Mouse (Mus musculus) limb, embryonic 15.5 days (tissue): Measurements from ENCODE around the gene Gpr179. TPM values are rescaled to one million over a fixed set of nuclear protein-coding genes. Genes with fewer than 3 reads are reported as not detected.
"Not testable (repeated sequence)": the region's sequence is repeated elsewhere in the genome, so short reads cannot be mapped to it uniquely, and the experiment has no call there.

Experiments
- ATAC-seq: fragments of 200-750 bp; cut with Nextera tagmentation; 2 replicates; pipeline ENCODE4 v1.8.0; 2017; ENCODE audit warnings: low read depth, moderate TSS enrichment; ENCODE audit not compliant: insufficient number of reproducible peaks, low FRiP score, low TSS enrichment
- H3K27ac ChIP-seq: fragments of 300-500 bp; sonication (generic); 2 replicates; pipeline ENCODE4 v1.5.1; 2015; ENCODE audit warnings: moderate library complexity, mild to moderate bottlenecking, inconsistent platforms
- H3K27me3 ChIP-seq: fragments of 300-500 bp; sonication (generic); 2 replicates; pipeline ENCODE4 v1.6.1; 2015; ENCODE audit warnings: inconsistent platforms
- H3K36me3 ChIP-seq: fragments of 300-500 bp; sonication (generic); 2 replicates; pipeline ENCODE4 v1.6.1; 2015; ENCODE audit warnings: inconsistent platforms
- H3K4me1 ChIP-seq: fragments of 300-500 bp; sonication (generic); 2 replicates; pipeline ENCODE4 v1.6.1; 2015; ENCODE audit warnings: inconsistent platforms
- H3K4me2 ChIP-seq: fragments of 300-500 bp; sonication (generic); 2 replicates; pipeline ENCODE4 v1.6.1; 2015; ENCODE audit warnings: mild to moderate bottlenecking, inconsistent platforms
- H3K4me3 ChIP-seq: fragments of 300-500 bp; sonication (generic); 2 replicates; pipeline ENCODE4 v1.5.1; 2015; ENCODE audit warnings: mild to moderate bottlenecking, inconsistent platforms
- H3K9ac ChIP-seq: fragments of 300-500 bp; sonication (generic); 2 replicates; pipeline ENCODE4 v1.6.1; 2015; ENCODE audit warnings: inconsistent platforms
- H3K9me3 ChIP-seq: fragments of 300-500 bp; sonication (generic); 2 replicates; pipeline ENCODE4 v1.6.1; 2016; ENCODE audit warnings: inconsistent platforms
- WGBS: fragments of 180-500 bp; shearing (Covaris S2); methylation state at CpG from one replicate; pipeline ENCODE4 v1.1.7; 2015; 5-methylcytosine and 5-hydroxymethylcytosine counted together
- polyA plus RNA-seq: library from polyadenylated mRNA; unstranded; fragments of >200 nt; fragmentation: Nextera tagmentation; extraction: Ambion mirVana; gene quantifications from 2 replicates; pipeline ENCODE4 v1.2.1, GENCODE M21; 2015

The Gpr179 gene
- polyA plus RNA-seq, 1 experiment from 2014 or later = 0.10 TPM

DNA sequence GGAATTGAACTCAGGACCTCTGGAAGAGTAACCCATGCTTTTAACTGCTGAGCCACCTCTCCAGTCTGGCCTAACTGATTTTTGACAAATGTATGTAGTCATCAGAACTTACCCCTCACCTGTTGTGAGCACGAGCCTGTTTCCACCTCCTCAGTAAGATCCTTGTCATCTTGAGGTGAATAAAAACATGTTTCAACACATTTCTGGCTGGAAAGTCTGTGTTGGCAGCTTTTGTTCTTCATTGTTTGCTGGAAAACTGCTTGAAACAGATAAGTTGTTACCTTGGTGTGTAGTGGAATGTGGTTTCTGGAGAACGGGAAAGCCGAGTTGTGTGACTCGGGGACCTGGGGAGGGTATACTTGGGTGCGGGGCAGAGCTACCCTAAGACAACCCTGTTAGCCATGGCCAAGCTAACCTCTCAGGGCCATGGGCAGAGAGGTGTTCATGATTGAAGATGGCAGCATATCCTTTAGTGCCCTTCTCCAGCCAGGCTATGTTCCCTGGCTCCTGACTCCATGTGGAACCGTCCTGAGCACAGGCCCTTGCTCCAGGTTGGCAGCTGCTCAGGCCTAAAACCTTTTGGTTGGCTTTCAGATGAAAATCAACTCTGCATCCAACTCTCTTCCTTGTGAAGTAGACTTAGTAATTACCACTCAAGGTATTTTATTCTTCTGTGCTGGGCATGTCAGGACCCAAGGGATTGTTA, 20.4 kb upstream of the Gpr179 start:
- 72% methylated on average over 6 of the region's 6 CpGs for WGBS
- Histone ChIP-seq H3K9me3 (no peaks in the 10 kb centered on the region), H3K4me1 (peaks cover 26% of the 10 kb centered on the region), H3K36me3 (peaks cover 30% of the 10 kb centered on the region), H3K4me3 (no peak overlapping the region), H3K4me2 (no peak overlapping the region), H3K27me3 (no peaks in the 10 kb centered on the region), H3K9ac (no peak overlapping the region), H3K27ac (peak overlapping the region; percentile 47)
- ATAC-seq = no peak

DNA sequence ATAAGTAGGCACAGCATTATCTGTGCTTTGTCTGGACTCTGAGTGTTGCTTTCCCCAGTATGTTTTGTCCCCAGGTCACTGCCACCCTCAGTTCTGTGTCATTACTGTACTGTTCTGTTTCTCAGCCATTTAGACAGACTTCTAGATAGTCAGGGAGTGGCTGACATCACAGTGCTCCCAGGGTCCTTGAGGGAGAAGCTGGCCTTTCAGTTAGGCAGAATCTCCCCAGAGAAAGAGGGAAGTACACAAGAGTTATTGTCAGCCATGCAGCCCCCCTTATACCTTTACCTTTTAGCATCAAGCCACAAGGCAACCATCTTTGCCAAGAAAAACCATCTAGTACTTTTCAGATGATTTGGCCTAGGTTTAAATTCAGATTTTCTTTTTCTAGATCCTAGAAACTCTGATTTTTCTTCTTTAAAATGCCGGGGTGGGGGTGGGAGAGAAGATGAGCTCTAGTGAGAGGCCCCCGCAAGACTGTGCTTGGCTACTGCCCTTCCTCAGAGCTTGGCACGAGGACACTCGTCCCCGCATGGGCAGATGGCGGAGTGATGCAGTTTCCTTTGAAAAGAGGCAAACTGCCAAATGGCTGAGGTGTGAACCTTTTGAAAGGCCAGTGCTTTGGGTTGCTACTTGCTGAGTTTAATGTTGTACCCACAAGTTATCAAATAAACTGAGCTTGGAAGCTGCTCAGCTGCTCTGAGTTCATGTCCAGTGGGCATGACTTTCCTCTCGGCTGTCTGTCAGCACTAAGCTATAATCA, 18.6 kb upstream of the Gpr179 start:
- Histone ChIP-seq H3K9me3 (no peaks in the 10 kb centered on the region), H3K4me2 (no peak overlapping the region), H3K4me3 (no peak overlapping the region), H3K4me1 (peaks cover 35% of the 10 kb centered on the region), H3K27me3 (no peaks in the 10 kb centered on the region), H3K36me3 (peaks cover 15% of the 10 kb centered on the region; the same call in 1 of the 2 replicates), H3K9ac (no peak overlapping the region), H3K27ac (peak overlapping the region; percentile 14; the same call in 1 of the 2 replicates)
- WGBS = 55% methylated on average over 7 of the region's 7 CpGs
- ATAC-seq = no peak

DNA sequence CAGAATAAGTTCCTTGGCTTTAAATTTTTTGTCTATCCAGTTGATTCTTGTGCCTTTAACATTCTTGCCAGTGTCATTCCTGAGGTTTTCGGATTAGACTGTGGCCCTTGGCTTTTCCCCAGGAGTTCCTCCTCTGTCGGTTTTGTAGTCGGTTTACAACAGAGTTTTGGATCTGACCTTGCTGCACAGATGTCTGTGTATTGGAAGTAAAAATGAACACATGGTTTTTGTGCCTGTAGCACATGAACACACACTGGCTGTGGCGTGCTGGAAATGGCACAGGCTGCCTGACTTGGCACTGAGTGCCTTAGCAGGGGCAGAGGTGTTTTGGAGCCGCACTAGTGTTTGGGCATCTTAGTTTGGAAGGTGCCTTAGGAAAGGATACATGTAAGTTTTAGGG, 16.6 kb upstream of the Gpr179 start:
- WGBS = 63% methylated on average over 5 of the region's 5 CpGs
- Histone ChIP-seq H3K4me1 (peaks cover 55% of the 10 kb centered on the region), H3K4me2 (no peak overlapping the region), H3K27me3 (no peaks in the 10 kb centered on the region), H3K36me3 (0 out of 2 replicates have a peak, but pooled peaks cover 5% of the 10 kb centered on the region), H3K9me3 (no peaks in the 10 kb centered on the region), H3K9ac (no peak overlapping the region), H3K27ac (no peak overlapping the region), H3K4me3 (no peak overlapping the region)
- ATAC-seq = no peak

DNA sequence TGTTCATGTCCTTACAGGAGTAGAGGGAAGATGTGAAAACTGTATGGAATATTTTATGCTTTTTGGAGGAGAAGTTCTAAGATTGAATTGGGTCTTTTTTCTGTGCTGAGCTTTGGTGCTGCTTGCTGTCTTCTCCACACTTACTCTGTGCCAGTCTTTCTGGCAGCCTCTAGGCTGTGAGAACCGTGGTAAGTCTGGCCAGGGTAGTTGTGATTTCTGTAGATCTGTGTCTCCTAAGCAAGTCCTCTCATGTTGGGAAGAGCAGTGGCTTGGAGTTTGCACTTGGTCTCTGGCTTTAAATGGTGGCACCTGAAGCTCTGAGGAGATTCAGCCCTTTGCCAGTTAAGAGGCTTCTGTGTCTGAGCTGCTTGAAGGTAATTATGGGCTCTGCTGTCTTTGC, 13.7 kb upstream of the Gpr179 start:
- WGBS = 51% methylated on average over 1 of the region's 1 CpGs
- H3K27me3 ChIP-seq = no peaks in the 10 kb centered on the region
- H3K4me2 ChIP-seq = no peak overlapping the region
- H3K4me3 ChIP-seq = peak overlapping the region; percentile 3; the same call in 1 of the 2 replicates
- ATAC-seq = no peak
- H3K9ac ChIP-seq = no peak overlapping the region
- H3K9me3 ChIP-seq = no peaks in the 10 kb centered on the region
- no peak overlapping the region for H3K27ac ChIP-seq
- H3K4me1 ChIP-seq = peaks cover 51% of the 10 kb centered on the region
- H3K36me3 ChIP-seq = 0 out of 2 replicates have a peak, but pooled peaks cover 5% of the 10 kb centered on the region

DNA sequence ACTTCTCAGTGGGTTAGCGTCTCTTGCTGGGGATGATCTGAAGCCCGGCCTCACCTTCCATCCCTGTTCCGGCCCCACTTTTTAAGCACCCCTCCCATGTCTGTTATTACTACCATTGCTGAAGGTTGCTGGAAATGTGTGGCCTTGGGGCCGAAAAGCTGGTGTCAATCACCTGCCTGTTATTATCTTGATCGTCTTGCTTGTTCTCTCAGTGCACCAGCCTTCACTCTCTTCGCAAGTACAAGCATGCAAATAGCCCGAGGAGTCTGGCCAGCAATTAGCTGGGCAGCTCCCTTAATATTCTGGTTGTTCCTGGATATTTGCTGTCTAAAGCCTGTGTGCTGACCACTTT, 11.7 kb upstream of the Gpr179 start:
- Histone ChIP-seq H3K27ac (peak overlapping the region; percentile 86), H3K9ac (peak overlapping the region; percentile 98), H3K4me1 (peaks cover 46% of the 10 kb centered on the region), H3K4me2 (peak overlapping the region; percentile 87), H3K9me3 (no peaks in the 10 kb centered on the region), H3K27me3 (no peaks in the 10 kb centered on the region), H3K36me3 (0 out of 2 replicates have a peak, but pooled peaks cover 5% of the 10 kb centered on the region), H3K4me3 (peak overlapping the region; percentile 92)
- under 1% methylated on average over 7 of the region's 7 CpGs for whole genome bisulfite sequencing
- no peak for ATAC-seq

DNA sequence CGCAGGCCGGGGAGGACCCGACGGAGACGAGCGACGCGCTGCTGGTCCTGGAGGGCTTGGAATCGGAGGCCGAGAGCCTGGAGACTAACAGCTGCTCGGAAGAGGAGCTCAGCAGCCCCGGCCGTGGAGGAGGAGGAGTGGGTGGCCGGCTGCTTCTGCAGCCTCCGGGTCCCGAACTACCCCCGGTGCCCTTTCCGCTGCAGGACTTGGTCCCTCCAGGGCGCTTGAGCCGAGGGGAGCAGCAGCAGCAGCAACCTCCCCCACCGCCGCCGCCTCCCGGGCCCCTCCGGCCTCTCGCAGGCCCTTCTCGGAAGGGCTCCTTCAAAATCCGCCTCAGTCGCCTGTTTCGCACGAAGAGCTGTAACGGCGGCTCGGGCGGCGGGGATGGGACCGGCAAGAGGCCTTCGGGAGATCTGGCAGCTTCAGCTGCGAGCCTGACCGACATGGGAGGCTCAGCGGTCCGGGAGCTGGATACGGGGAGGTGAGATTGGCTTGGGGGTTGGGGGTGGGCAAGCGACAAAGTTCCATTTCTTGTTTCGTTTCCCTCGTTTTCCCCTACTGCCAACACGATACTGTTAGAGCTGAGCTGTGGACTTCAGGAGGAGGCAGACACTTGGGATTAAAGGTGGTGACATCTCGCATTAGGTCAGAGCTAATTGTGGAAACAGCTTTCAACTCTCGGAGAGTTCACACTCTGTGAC, 11.2 kb upstream of the Gpr179 start:
- under 1% methylated on average over 48 of the region's 49 CpGs for WGBS
- peak overlapping the region; percentile 87 for H3K4me2 ChIP-seq
- 0 out of 2 replicates have a peak, but pooled peaks cover 4% of the 10 kb centered on the region for H3K36me3 ChIP-seq
- no peaks in the 10 kb centered on the region for H3K27me3 ChIP-seq
- no peaks in the 10 kb centered on the region for H3K9me3 ChIP-seq
- peak overlapping the region; percentile 86 for H3K27ac ChIP-seq
- peak overlapping the region; percentile 92 for H3K4me3 ChIP-seq
- peak overlapping the region; percentile 98 for H3K9ac ChIP-seq
- no peak for ATAC-seq
- H3K4me1 ChIP-seq = peaks cover 41% of the 10 kb centered on the region

DNA sequence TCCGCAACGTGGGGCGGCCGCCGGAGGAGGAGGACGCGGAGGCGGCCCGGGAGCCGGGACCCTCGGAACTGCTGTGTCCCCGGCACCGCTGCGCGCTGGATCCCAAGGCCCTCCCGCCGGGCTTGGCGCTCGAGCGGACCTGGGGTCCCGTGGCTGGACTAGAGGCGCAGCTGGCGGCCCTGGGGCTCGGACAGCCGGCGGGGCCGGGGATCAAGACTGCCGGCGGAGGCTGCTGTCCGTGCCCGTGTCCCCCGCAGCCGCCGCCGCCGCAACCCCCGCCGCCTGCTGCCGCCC, 10.7 kb upstream of the Gpr179 start:
- peak overlapping the region; percentile 98 for H3K9ac ChIP-seq
- 0 out of 2 replicates have a peak, but pooled peaks have one; percentile 5 for ATAC-seq
- peaks cover 37% of the 10 kb centered on the region for H3K4me1 ChIP-seq
- H3K9me3 ChIP-seq = no peaks in the 10 kb centered on the region
- H3K27me3 ChIP-seq = no peaks in the 10 kb centered on the region
- H3K27ac ChIP-seq = peak overlapping the region; percentile 86
- peak overlapping the region; percentile 92 for H3K4me3 ChIP-seq
- under 1% methylated on average over 38 of the region's 39 CpGs for WGBS
- peak overlapping the region; percentile 87 for H3K4me2 ChIP-seq
- H3K36me3 ChIP-seq = no peaks in the 10 kb centered on the region

DNA sequence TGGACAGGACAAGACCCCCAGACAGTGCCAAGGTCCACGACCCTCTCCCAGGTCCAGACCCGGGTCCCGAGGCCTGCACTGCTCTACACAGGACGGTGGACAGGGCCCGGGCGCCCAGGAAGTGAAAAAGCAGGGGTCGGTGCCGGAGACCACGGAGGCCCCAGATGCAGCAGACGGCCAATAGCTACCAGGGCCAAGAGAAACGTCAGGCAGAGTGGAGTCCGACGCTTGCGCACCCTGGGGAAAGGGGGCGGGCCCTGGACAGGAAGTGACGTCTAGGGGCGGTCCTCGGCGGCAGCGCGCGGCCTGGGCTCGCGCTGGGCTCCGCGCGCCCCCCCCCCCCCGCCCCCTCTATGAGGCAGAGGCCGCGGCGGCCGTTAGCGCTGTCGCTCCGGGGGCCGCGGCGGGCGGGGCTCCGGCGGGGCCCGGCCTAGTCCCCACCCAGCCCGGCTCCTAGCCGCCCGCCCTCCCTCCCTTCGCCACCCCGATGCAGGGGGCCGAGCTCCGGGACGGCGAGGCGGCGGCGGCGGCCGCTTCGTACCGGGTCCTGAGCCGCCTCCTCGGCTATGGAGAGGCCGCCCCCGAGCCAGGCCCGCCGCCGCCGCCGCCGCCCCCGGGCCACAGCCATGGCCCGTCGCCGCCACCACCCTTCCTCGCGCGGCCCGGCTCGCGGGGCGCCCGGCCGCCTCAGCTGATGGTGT, 10.2 kb upstream of the Gpr179 start, which contains the start of gene Socs7:
Gene Socs7, plus strand, starts transcription at position 604 of the 701 bp plus-strand sequence.
- Histone ChIP-seq H3K9ac (peak within 1 kb of the TSS; percentile 98), H3K27me3 (no peaks in the 10 kb centered on the region), H3K4me2 (peak within 1 kb of the TSS; percentile 87), H3K4me1 (peaks cover 35% of the 10 kb centered on the region), H3K36me3 (no peaks in the 10 kb centered on the region), H3K27ac (peak within 1 kb of the TSS; percentile 90), H3K4me3 (peak within 1 kb of the TSS; percentile 92), H3K9me3 (no peaks in the 10 kb centered on the region)
- peak; percentile 95 for ATAC-seq
- under 1% methylated on average over 36 of the region's 81 CpGs for WGBS

DNA sequence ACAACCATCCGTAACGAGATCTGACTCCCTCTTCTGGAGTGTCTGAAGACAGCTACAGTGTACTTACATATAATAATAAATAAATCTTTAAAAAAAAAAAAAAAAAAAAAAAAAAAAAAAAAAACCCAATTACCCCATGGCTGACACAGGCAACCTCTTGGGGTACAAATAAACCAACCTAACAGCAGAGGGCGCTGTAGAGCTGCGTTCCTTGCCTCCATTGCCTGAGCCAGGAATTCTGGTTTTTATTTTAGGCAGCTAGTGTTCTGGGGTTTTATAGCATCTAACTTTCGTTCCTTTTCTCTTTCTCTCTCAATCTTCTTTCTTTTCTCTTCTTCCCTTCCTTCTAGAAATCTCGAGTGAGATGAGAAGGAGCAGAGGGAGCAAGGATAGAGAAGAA, 5.8 kb upstream of the Gpr179 start:
- not testable (repeated sequence) for H3K4me1 ChIP-seq, H3K36me3 ChIP-seq, ATAC-seq, H3K4me3 ChIP-seq, H3K9ac ChIP-seq, H3K27me3 ChIP-seq, H3K9me3 ChIP-seq, H3K4me2 ChIP-seq, H3K27ac ChIP-seq
- 19% methylated on average over 6 of the region's 6 CpGs for WGBS

DNA sequence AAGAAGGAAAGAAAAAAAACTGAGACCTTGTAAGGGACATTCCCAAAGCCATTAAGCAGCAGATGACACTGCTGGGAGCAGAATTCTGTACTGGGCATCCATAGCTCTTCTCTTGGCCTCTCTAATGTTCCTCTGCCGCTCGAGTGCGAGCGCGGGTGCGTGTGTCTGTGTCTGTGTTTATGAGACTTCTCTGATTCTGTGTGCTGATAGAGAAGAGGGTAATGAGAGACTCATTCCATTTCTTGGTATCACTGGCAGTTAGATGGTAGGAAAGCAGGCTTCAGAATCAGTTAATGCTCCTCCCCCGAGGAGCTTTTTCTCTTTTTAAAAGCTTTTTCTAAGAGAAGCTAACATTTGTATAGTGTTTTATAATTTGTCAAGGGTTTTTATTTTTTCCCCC, 3.4 kb upstream of the Gpr179 start:
- Histone ChIP-seq H3K4me2 (no peak overlapping the region), H3K4me3 (no peak overlapping the region)
- 77% methylated on average over 7 of the region's 7 CpGs for WGBS

DNA sequence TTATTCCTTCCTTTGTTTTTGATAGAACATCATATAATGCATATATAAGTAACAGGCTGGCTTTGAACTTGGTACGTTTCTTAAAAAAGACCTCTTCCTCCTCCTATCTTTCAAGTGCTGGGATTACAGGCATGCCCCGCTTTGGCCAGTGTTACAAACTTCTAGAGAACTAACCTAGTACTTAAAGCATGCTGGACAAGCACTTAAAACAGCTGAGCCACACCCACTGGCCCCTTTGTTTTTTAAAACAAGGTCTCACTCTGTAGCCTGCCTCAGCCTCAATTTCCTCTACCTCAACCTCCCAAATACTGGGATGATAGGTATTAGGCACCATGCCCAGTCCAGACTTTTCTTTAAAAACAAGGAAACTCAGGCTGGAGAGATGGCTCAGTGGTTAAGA, 2.8 kb upstream of the Gpr179 start:
- H3K4me3 ChIP-seq = no peak overlapping the region
- H3K4me2 ChIP-seq = no peak overlapping the region
- no peak overlapping the region for H3K9ac ChIP-seq
- H3K4me1 ChIP-seq = peaks cover 8% of the 10 kb centered on the region
- no peak for ATAC-seq
- H3K27ac ChIP-seq = no peak overlapping the region
- H3K27me3 ChIP-seq = no peaks in the 10 kb centered on the region
- WGBS = 68% methylated on average over 2 of the region's 2 CpGs
- no peaks in the 10 kb centered on the region for H3K36me3 ChIP-seq
- H3K9me3 ChIP-seq = no peaks in the 10 kb centered on the region

More for the DNA sequence above, 3.4 kb upstream of the Gpr179 start:
- peaks cover 1% of the 10 kb centered on the region; the same call in 1 of the 2 replicates for H3K4me1 ChIP-seq
- no peak for ATAC-seq
- H3K9me3 ChIP-seq = no peaks in the 10 kb centered on the region
- H3K9ac ChIP-seq = no peak overlapping the region
- H3K27ac ChIP-seq = no peak overlapping the region
- no peaks in the 10 kb centered on the region for H3K27me3 ChIP-seq
- H3K36me3 ChIP-seq = no peaks in the 10 kb centered on the region
